Mouse (Mus musculus) kidney, adult 18-20 months (tissue): ENCODE results near the gene Gm3336.

Source experiments
- DNase-seq: peaks from one replicate; pipeline ENCODE4 v3.0.0; 2021

The Gm3336 gene

GRCm38 (mm10) chr8:70749097-70749674 lies 30.8 kb downstream of the Gm3336 start:
- DNase-seq, result no peak

DNA sequence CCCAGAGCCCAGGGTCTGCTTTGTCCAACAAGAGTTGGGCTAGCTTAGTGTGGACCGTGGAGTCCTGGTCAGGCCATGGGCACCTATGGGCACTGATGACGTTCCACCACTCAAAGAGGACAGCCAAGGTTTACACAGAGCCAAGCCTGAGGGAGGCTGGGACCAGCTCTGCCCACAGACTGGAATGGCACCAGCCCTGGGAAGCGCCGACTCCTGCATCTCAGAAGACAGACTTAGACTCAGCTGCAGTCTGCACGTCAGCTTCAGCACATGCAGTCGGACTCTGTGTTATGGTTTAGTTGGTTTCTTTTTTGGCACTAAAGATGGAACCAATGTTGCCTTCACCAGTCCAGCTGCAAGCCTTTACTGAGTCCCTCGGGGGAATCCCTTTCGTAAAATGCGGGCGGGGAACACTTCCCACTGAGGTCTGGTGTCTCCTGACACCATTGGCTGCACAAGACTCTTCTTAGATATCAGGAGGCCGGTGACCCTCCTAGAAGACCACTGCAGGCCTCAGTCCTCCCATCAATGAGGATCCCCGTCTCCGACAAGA lies 31.9 kb downstream of the Gm3336 start:
- DNase-seq, result no peak

GRCm38 (mm10) chr8:70752000-70752764 lies 33.8 kb downstream of the Gm3336 start:
- DNase-seq, result peak; percentile 90

DNA sequence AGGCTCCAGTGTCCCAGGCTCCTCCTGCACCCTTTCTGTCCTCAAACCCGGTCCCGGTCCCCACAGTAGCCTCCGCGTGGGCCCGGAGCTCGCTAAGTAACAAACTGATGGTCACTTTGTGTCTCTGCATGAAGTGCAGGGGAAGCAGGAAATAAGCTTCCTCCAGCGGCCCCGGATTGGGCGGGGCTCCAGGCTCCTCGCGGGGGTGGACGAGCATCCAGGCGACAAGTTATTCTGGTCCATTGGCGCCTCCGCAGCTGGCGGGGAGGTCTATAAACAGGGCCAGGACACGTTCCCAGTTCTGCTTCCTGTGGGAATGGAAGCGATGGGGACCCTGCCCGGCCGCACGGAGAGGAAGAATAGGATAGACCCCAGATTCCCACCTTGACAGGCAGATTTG lies 34.8 kb downstream of the Gm3336 start:
- peak; percentile 87 for DNase-seq

DNA sequence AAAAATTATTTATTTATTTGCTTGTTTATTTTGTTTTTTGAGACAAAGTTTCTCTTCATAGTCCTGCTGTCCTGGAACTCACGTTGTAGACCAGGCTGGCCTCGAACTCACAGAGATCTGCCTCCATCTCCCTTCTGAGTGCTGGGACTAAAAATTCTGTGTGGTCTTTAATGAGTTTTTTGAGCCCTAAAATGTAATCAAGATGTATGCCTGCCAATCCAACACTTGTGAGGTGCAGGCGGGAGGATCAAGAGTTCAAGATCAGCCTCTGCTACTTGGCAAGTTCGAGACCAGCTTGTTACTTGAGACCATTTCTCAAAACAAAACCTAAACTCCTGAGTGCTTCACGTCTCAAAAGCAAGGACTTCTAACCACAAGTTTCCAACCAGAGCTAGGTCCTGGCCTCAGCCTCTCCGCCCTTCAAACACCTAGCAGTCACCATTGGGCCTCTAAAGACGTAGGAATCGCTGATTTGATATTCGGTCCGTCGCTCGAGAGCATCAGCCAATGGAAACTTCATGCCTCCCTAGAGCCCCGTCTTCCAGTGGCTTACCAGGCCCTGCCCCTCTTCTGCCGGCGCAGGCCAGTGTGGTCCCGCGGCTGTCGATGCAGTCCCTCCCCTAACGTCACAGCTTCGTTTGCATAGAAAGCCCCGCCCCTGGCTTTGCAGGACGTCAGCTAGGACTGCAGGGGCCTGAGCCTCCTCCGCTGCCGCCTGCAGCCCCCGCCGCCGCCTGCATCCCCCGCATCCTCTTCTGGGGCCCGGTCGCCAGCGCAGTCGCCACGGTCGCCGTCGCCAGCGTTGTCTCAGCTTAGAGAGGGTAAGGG lies 35.9 kb downstream of the Gm3336 start, which contains the start of gene Rab3a:
Rab3a (plus strand) TSS at position 637 of the 828 bp plus-strand sequence.
- DNase-seq, result peak; percentile 94

- no peak for DNase-seq
Observed at GRCm38 (mm10) chr8:70754871-70755660, 36.7 kb downstream of the Gm3336 start.

- no peak for DNase-seq
Observed at GRCm38 (mm10) chr8:70755661-70756475, 37.5 kb downstream of the Gm3336 start.

DNA sequence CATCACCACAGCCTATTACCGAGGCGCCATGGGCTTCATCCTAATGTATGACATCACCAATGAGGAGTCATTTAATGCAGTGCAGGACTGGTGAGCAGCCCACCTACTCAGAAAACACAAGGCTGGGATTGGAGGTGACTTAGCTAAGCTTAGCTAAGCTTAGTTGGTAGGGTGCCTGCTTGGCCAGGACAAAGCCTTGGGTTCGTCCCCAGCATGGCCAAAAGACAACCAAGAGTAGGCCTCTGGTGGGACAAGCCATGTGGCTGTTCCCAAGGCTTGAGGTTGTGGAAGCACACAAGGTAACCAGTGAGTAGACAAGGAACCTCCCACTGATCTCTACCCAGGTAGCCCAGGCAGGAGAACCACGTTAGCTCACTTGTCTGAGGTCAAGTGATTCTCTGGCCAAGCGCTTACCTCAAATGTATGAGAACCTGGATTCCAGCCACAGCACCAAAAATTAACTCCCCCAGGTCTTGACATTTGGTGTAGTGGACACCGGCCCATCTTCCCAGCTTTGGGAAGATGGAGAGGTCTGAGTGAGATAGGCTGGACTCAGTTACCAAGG lies 38.2 kb downstream of the Gm3336 start:
- no peak for DNase-seq

GRCm38 (mm10) chr8:70757523-70758307 lies 39.4 kb downstream of the Gm3336 start:
- no peak for DNase-seq

GRCm38 (mm10) chr8:70758308-70758615 lies 39.9 kb downstream of the Gm3336 start:
- DNase-seq, result no peak

- DNase-seq, result peak; percentile 47
Observed at GRCm38 (mm10) chr8:70758616-70759561, 40.5 kb downstream of the Gm3336 start.

DNA sequence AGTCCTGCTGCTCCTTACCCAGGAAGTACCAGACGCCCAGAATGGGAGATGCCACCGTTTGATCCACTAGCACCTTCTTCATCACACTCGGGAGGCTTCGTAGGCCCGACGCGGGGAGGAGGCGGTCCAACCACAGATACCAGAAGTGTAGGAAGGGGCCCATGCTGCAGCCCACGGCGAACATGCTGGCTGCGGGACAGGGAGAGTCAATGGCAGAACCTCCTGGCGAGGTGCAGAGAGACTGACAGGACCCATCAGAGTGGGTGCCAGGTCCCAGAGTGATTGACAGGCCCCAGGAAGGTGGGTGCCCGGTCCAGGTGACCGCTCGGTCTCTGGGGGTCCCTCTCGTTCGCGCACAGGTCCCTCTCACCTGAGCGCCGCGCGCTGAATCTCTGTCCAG lies 42.0 kb downstream of the Gm3336 start:
- DNase-seq, result no peak

- peak; percentile 92 for DNase-seq
Observed at GRCm38 (mm10) chr8:70760775-70761406, 42.5 kb downstream of the Gm3336 start, which contains the start of gene Mpv17l2. Mpv17l2 (minus strand) TSS chr8:70760946.

GRCm38 (mm10) chr8:70762118-70762517 lies 43.8 kb downstream of the Gm3336 start:
- no peak for DNase-seq

GRCm38 (mm10) chr8:70763354-70763753 lies 45.0 kb downstream of the Gm3336 start:
- DNase-seq, result peak; percentile 69

DNA sequence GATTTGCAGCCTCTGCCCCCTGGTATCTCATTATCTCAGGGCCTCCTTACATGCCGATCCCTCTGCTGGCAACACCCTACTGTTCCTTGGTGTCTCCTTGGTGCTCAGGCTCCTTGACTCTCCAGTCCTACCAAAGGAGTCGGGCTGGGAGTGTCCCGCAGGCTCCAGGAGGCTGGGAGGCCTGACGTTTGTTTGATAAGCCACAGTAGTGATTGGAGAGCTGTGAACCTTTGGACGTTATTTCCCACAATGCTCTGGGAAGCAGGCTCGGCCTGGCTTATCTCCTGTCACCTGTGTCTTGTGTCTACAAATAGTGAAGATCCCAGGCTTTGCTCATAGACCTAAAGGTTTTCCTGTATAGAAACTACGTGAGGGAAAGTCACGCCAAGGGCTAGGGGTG lies 45.7 kb downstream of the Gm3336 start:
- DNase-seq, result no peak

DNA sequence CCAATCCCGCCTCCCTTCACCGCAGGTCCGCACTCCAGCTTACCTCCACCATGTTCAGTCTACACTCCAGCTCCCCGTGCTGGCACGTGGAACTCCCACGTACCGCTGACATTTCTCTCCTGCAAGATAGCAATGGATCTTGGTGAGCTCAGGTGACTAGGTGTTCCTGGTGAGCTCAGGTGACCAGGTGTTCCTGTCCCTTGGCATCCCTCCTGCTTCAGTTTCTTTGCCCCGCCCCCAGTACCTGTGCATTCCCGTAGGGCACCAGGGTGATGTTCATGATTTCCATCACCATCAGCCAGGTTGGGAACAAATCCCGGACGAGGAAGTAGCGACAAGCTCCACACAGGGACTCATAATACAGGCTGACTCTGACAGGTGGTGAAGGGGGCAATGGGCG lies 46.3 kb downstream of the Gm3336 start:
- DNase-seq, result no peak

GRCm38 (mm10) chr8:70765329-70765728 lies 47.0 kb downstream of the Gm3336 start:
- DNase-seq, result no peak
